Mouse (Mus musculus) right cerebral cortex, postnatal 10 days (tissue): ENCODE measurements around the gene Actr8.

ENCODE experiments used
- DNase-seq, 2 experiments: peaks; one replicate each; pipeline ENCODE4 v3.0.0; 2021; ENCODE audit warnings: low spot score in 2 of 2

The Actr8 gene

DNA sequence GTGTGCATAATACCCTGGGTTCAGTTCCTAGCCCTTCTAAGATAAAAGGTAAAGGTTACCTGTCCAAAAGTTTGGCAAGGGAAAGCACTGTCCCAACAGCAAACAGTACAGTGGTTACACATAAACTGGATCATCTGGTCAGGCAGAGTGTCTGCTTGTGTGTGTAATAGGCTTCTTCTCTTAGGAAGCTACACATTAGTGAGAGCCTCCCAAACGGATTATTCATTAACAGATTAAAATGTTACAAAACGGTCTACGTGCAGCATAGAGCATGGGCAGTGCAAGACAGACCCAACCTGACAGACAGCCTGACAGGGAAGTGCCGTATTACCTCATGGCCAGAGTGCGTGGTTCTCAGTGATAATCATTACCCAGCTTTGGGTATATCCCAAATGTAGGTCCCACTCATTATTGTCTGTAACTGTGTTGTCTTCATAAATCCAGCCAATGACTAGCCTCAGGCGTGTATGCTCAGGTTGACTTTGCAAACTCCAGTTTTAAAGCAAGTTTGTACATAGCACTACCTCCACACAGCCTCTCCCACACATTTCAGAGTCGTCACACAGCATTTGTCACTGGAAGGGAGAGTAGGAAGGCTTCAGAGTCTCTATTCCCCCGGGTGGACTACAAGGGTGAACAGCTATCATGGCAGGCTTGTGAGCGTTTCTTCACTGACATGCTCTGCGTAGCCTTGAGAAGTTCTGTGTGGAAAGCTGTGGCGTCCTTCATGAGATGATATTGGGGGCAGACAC lies 18.0 kb downstream of the Actr8 start:
- no peak for DNase-seq

DNA sequence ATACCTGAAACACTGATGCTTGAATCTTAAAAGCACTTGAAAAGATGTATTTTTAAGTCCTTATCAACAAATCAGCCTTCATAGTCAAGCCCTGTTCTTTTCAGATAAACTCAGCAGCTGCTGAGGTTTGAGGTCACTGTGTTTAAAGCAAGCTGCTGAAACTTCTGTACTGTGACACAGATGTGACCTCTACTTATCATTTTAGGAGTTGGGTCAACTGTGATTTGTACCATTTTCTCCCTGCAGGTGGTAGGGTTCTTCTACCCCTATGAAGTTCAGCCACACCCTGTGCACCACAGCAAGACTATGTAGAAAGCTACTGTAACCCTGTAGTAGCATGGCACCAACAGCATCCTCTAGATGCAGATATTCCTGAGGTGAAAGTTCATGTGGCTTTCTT lies 19.2 kb downstream of the Actr8 start:
- DNase-seq, result no peak

DNA sequence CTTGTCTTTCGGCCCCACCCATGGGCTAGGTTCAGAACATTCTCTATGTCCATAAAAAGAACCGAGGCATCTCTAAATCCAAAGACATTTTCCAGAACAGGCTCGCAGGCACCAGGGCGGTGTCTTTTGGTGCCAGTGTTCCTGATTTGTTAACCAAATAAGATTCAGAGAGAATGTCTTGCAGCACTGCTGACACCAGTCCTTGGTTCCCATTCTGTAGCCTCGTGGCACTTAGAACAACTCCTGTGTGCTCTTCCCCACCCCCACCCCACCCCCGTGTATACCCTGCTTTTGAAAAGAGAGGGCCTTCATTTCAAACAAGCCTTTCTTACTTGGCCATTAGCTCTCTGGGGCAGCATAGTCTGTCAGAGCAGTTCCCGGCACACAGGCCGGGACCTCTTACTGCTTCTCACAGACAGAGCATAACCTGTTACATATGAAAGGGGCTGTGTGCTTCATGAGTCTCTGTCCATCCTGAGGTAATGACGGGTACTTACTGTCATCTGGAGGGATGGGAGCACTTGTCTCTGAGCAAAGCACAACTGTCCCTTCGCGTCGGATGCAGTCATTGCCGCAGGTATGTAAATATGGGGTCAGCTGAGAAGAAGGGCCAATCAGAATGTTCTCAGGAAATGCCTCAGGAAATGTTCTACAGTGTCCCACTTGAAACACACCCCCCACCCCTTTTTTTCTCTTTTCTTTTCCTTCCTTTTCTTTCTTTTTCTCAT lies 20.8 kb downstream of the Actr8 start:
- DNase-seq, result no peak

DNA sequence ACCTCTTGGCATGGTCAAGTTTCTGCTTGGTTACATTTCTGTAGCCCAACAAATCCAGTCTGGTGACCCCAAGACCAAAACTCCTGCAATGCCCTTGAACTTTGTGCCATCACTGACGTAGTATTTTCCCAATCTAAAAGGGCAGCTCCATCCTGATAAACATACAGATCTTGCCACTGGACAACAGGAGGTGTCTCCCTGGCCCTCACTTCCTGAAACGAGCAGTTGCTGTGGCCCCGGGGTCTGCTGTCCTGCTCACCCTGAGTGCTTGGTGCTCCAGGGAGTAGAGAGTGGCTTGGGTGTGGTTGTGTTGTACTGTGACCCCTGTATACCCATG lies 21.3 kb downstream of the Actr8 start:
- DNase-seq, result no peak

DNA sequence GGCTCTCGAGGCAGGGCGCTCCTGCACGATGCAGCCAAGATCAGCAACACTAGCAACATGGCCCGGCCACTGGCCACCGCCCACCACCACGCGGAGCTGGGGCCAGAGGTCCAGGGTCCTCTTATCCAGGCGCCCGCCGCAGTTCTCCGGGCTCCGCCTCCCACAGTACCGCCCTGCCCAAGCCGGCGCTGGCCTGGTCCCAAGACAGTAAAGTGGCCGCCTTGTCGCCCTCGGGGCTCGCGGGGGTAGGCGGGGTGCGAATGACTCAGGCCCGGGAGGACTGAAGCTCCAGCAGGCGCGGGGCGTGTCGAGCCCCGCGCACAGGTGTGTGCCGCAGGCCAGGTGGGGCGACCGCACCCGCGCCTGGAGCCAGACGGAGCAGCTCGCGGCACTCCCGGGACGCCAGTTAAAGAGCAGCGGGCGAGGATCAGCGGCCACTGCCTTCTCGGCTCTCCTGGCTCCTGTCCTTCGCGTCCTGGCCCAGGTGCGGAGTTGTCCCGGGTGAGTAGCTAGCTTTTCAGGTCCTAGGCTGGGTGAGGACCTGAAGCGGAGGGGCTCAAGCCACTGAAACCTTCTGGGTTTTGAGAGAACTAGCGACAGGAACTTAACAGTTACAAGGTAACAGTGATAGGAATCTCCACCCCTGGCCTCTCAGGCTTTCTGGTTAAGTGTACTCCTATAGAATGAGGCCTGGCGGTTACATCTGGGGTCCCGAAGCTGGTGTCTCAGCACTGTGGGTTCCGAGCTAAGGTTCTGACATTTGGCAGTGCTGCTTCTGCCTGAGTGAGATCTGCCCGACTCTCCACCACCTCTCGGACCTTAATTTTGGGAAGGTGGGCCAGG lies 30.8 kb downstream of the Actr8 start, which contains the start of the genes Il17rb and Chdh:
Gene Il17rb (minus strand): TSS at position 164 of the 843 bp plus-strand sequence.
Gene Chdh (plus strand): TSS at position 291 of the 843 bp plus-strand sequence.
- DNase-seq, result peak; percentile 48 to 52

DNA sequence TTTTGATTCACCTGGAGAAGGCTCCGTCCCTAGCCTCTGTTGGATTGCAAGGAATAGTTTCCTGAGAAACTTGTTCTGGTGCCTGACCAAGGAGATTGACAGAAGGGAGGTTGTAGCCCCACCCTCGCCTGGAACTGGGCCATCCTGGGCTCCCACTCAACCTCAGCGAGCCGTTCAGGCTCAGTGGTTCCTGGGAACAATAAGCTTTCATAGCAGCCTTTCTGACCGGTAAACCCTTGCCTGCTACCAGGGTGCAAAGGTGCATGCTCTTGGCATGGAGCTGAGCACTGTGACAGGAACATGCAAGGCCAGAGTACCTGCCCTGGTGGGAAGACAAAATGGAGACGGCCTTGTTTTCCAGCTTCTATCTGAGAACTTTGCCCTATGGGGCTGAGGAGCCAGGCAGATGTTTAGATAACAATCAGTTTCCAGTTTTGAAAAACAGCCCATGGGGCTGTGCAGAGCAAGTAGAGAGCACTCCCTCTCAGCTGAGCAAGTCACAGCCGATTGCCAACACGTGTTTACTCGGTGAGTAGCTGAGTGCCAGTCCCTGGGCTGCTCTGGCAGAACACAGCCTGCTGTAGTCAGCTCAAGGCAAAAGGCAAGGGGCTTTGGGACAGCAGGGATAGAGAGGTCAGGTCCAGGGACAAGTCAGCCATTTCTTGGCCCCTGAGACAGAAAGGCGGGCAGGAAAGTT lies 31.9 kb downstream of the Actr8 start:
- peak; percentile 71 for DNase-seq

DNA sequence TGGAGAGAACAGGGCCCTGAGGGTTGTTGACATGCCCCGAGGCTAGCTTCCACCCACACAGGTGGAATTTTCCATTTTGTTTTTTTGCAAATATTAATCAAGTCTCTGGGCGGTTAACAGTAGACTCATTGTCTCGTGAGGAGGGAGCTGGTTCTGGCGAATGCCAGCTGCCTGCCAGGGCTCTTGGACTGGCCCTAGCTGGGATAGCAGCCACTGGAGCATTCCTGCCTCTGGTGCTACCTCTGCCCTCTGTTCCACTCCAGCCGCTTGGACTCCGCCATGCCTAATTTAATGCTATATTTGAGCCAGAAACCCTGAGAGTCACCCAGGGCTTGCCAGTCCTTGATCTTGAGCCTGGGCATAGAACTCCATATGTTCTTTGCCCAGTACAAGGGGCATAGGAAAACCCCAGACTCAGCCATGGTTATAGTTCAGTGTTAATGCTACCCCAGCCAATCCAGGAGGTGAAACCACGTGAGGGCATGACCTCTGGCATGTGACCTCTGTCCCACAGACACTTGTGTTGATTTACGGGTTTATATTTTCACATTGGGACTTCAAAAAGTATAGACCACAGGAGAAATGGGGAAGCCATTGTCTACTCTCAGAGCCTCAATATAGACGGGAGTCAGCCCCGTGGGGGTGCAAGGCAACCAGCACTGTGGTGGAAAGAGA lies 33.9 kb downstream of the Actr8 start:
- DNase-seq, result peak in 1 of 2 experiments; percentile 48

DNA sequence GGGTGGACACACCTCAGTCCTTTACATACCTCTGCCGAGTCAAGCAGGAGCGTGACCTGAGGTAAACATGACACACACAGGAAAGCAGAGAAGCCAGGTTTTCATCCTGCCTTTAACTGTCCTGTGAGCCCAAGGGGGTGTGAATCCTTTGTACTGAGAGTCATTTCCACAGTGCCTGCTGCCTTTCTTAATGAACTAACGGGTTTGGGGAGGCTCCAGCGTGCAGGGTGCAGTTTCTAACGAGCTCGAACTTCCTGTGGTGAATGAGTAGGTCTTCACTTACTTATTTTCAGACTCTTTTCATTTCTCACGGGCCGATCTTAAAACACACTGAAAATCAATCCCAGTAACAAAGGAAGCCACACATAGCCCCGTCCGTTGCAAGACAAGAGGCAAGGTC lies 36.4 kb downstream of the Actr8 start:
- DNase-seq, result no peak

DNA sequence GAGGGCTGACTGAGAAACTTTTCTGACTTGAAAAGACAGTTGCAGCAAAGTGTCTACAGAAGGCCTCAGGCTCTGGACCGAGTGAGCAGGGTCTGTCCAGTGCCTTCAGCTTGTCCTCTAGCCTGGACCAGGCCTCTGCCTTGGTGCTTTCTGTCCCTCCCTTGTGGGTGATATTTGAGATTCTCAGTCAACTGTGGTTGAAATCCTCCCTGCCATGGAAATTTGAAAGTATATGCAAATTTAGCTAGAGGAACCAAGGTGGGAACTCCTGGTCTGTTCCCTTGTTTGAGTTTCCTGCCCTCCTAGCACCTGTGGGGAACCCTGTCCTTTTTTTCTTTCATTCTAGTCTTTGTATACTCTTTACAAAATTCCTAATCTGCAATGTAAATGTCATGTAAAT lies 36.9 kb downstream of the Actr8 start:
- no peak for DNase-seq

DNA sequence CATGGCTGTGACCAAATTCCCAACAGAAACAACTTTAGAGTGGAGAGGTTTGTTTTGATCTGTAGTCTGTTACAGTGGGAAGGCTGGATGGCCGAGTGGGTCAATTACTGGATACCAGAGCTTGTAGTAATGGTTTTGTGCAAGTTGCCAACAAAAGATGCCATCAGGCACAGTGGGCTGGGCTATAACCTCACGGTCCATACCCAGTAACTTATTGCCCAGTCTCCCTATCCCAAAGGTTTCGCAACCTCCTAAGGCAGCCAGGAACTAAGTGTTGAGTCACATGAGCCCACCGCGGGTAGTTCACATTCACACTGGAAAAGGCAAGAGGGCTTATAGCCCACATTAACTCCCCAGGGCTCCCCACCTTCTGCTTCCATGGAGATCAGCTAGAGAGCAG lies 38.5 kb downstream of the Actr8 start:
- no peak for DNase-seq

DNA sequence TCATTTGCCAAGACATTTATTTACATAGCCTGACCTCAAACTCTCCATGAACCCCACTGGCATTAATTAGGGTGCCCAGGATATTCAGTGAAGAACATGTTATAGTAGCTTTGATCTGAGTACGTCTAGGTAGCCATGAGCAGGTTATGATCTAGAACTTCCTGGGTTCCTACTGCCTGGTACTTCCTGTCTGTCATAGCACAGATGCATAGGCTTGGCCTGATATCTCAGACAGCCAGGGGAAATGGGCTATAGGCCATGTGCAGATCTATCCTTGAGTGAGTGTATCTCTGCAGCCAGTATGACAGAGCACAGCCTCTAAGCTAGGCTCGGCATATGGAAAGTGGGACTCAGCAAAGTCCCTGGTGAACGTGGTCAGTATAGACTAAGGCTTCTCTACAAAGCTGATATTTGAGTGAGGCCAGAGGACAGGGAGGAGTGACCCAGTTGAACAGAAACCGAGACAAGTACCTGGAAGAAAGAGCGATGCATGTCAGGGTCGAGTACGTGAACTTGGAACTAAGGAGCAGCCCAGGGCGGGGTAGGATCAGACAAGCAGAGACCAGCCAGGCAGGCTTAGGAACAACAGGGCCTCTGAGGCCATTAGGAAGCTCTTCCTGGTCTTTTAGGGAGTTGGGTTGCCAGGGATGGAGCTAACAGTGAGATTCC lies 39.8 kb downstream of the Actr8 start:
- DNase-seq, result no peak

DNA sequence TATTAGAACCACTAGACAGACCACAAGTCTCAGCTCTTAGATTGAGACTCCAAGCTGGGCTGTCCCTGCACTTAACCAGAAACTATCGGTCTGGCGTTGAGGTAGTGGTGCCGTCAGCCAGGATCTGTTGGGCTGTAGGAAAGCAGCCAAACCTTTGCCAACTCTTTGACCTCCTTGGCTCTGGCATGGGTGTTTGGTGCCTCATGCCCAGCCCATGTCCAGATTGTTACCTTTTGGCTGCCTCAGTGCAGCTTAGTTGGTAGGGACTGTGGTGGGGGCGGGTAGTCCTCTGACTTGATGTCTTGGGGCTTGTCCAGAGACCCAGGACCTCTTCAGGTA lies 40.3 kb downstream of the Actr8 start:
- no peak for DNase-seq

DNA sequence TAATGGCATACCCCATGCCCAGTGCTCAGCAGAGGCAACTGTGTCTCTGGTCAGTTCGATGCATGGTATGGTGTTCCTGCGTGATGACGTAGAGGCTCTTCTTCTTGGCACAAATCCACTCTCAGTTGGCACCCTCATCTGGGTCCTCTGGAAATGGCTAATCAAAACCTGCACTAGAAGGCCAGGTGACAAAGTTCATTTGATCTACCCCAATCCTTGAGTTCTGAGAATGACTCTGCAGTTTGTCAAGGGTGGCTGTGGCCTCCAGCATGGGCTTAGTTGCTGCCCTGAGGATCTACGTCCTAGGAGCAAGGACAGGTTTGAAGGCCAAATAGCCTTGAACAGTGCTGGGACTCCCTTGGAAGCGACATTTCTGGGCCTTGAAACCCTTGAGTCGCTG lies 40.7 kb downstream of the Actr8 start:
- DNase-seq, result no peak

DNA sequence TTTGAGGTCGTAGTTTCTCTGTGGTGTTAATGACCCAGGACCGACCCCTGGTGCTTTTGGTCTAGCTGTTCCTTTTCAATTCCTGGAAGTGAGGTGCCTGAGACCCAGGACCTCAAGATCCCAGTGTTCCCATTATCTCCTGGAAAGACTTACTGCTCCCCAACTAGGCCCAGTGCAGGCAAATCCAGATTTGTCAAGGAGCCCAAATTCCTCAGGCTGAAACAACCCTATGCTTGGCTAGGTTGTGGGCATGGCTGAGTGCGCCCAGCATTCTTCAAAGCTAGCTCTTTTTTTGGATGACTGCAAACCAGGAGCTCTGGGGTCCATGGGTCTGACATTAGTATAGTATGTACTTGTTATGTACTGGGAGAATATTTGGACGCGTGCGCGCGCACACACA lies 41.2 kb downstream of the Actr8 start:
- no peak for DNase-seq

DNA sequence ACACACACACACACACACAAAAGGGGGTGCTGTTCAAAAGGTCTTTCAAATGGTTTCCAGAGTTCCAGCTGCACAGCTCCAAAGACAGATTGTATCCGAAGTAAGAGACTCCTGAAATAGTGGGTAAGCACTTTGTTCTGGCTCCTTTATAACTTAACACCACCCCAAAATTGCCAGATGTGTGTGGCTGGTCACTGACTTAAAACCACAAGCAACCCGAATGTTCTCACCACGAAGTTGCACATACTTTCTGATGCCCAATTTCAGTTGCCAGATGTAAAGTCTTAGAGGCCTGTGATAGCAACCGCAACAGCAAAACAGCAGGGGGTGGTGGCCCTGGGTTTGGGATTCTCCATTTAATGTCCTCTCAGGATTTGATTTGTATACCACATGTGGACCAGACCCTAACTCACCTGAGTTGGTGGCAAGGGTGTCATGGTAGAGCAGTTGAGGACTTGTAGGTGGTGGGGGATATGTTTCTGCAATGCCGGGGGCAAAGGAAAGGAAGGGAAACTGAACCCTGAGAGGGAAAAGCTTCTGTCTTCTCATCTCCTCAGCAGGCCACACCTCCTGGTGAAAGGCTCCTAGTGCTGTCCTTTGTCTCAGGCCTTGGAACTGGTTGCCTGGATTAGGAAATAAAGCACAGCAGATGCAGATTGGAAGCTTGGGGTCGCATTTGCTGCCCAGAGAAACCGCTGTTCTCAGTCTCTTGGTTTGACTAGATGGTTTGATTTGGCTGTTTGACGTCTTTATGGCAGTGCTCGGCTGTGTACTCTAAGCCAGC lies 41.8 kb downstream of the Actr8 start:
- no peak for DNase-seq

DNA sequence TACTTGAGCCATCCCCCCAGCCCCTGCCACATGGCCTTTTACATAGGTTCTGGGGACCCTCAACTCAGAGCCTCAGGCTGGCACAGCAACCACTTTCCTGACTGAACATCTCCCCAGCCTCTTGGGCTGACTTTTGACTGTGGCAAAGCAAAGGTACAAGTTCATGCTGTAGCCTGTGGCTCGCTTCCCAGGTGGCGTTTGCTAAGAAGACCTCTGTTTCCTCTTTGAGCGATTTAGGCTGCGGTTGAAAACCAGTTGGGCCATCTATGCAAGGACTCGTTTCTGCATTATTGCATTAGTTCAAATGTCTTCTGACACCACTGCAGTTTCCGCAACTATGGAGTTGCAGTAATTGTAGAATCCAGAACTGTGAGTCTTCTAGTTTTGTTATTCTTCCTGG lies 44.3 kb downstream of the Actr8 start:
- no peak for DNase-seq

DNA sequence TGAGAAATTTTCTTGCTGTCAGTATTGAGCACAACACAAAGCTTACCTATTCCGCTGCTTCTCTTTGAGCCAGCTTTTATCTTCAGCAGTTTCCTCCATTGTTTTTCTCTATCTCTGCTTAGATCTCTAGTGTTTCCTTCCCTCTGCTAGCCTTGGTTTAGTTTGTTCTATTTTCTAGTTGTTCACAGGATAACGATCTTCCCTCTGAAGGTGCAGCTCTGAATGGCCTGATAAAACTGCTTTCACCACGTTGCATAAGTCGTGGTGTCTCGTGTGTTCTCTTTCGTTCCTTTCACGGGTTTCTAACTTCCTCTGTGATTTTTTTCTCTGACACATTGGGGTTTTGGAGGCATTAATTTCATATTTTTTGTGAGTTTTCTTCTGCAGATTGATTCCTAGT lies 46.2 kb downstream of the Actr8 start:
- no peak for DNase-seq

DNA sequence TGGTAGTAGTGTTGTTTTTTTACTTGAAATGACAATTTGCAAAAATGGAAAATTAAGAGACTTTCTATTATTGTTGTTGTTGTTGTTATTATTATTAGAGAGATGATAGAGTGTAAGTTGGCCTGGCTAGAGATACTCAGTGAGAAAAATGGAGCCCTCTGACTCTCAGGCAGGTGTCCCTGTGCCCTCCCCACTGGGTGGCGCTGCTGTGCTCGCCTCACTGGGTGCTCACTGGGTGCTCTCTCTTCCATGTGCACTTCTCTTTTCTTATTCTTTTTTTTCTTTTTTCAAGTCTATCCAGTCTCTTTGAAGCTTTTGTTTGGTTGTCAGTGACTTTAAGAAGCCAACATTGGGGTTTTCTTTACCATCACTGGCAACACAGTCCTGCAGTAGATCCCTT lies 49.2 kb downstream of the Actr8 start:
- DNase-seq, result no peak

DNA sequence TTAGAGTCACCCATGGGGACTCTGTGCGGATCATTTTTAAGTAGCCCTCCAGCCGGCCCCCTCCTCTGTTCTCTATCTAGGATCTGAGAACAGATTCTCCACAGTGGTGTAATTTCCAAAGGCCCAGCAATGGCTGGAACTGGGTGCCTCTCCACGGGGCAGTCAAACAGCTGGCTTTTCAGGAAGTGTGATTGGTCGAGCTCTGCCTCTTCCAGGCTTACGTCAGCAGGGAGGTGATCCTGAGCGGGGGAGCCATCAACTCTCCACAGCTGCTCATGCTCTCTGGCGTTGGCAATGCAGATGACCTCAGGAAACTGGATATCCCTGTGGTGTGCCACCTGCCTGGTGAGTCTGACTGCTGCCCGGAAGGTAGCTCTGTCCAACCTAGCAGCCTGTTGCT lies 55.3 kb downstream of the Actr8 start:
- no peak for DNase-seq

DNA sequence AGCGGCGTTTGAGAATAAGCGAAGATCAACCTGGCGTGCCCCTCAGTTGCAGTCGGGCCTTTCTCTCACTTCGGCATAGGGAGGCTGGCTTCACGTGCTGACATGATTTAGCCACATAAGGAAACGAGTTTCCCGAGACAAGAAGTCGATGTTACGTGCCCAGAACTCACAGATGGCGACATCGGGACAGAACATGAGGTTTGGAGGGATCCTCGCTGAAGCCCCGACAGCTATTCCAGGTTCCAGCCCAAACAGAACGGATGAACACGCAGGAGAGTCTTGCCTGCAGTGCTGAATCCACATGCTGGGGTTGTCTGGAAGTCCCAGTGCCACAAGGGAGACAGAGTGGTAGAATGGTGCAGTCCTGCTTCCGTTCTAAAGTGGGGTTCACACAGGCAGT lies 60.3 kb downstream of the Actr8 start:
- peak; percentile 63 to 83 for DNase-seq
